Mouse (Mus musculus): ENCODE results near the gene Ncor2.

The Ncor2 gene

GRCm38 (mm10) chr5:125021298-125021697 lies 157.7 kb downstream of the Ncor2 start:
- no peak overlapping the region for H3K4me3 ChIP-seq (replicated peaks; ENCODE audit: low read length)
- H3K27me3 ChIP-seq (ENCODE audit: insufficient read depth, low read length), result no peaks in the 10 kb centered on the region
- peaks cover 85% of the 10 kb centered on the region for H3K36me3 ChIP-seq (ENCODE audit: insufficient read depth, low read length)
- peaks cover 19% of the 10 kb centered on the region for H3K4me1 ChIP-seq (replicated peaks; ENCODE audit: low read depth, low read length)
- no peaks in the 10 kb centered on the region for H3K9me3 ChIP-seq (ENCODE audit: low read length)
- TF ChIP-seq NANOG (IDR thresholded peaks at IDR 0.05; ENCODE audit: borderline replicate concordance, low read length) (no peak), CTCF (conservative IDR thresholded peaks at IDR 0.05; ENCODE audit: low read length) (no peak), POU5F1 (IDR thresholded peaks at IDR 0.05; ENCODE audit: borderline replicate concordance, low read length) (no peak)

GRCm38 (mm10) chr5:125019099-125019498 lies 159.9 kb downstream of the Ncor2 start:
- Histone ChIP-seq H3K4me3 (replicated peaks; ENCODE audit: low read length) (no peak overlapping the region), H3K36me3 (ENCODE audit: insufficient read depth, low read length) (peaks cover 80% of the 10 kb centered on the region)
- no peak for TF ChIP-seq NANOG (IDR thresholded peaks at IDR 0.05; ENCODE audit: borderline replicate concordance, low read length)
- TF ChIP-seq CTCF (conservative IDR thresholded peaks at IDR 0.05; ENCODE audit: low read length), result no peak
- TF ChIP-seq POU5F1 (IDR thresholded peaks at IDR 0.05; ENCODE audit: borderline replicate concordance, low read length), result no peak

GRCm38 (mm10) chr5:125017332-125017731 lies 161.7 kb downstream of the Ncor2 start:
- H3K27me3 ChIP-seq (ENCODE audit: insufficient read depth, low read length), result no peaks in the 10 kb centered on the region
- TF ChIP-seq NANOG (IDR thresholded peaks at IDR 0.05; ENCODE audit: borderline replicate concordance, low read length) (no peak), CTCF (conservative IDR thresholded peaks at IDR 0.05; ENCODE audit: low read length) (no peak), POU5F1 (IDR thresholded peaks at IDR 0.05; ENCODE audit: borderline replicate concordance, low read length) (no peak)
- no peak overlapping the region for H3K4me3 ChIP-seq (replicated peaks; ENCODE audit: low read length)
- H3K4me1 ChIP-seq (replicated peaks; ENCODE audit: low read depth, low read length), result peaks cover 19% of the 10 kb centered on the region
- H3K9me3 ChIP-seq (ENCODE audit: low read length), result no peaks in the 10 kb centered on the region
- H3K36me3 ChIP-seq (ENCODE audit: insufficient read depth, low read length), result peaks cover 75% of the 10 kb centered on the region

More at GRCm38 (mm10) chr5:125019099-125019498, 159.9 kb downstream of the Ncor2 start:
- Histone ChIP-seq H3K27me3 (ENCODE audit: insufficient read depth, low read length) (no peaks in the 10 kb centered on the region), H3K4me1 (replicated peaks; ENCODE audit: low read depth, low read length) (peaks cover 19% of the 10 kb centered on the region), H3K9me3 (ENCODE audit: low read length) (no peaks in the 10 kb centered on the region)

- peaks cover 24% of the 10 kb centered on the region for H3K4me1 ChIP-seq (replicated peaks; ENCODE audit: low read depth, low read length)
- peaks cover 68% of the 10 kb centered on the region for H3K36me3 ChIP-seq (ENCODE audit: insufficient read depth, low read length)
- no peaks in the 10 kb centered on the region for H3K9me3 ChIP-seq (ENCODE audit: low read length)
- TF ChIP-seq CTCF (conservative IDR thresholded peaks at IDR 0.05; ENCODE audit: low read length) (no peak), NANOG (IDR thresholded peaks at IDR 0.05; ENCODE audit: borderline replicate concordance, low read length) (no peak), POU5F1 (IDR thresholded peaks at IDR 0.05; ENCODE audit: borderline replicate concordance, low read length) (no peak)
- H3K4me3 ChIP-seq (replicated peaks; ENCODE audit: low read length), result no peak overlapping the region
- no peaks in the 10 kb centered on the region for H3K27me3 ChIP-seq (ENCODE audit: insufficient read depth, low read length)
These were observed 162.4 kb downstream of the Ncor2 start for GRCm38 (mm10) chr5:125016421-125017242.

- peaks cover 60% of the 10 kb centered on the region for H3K36me3 ChIP-seq (ENCODE audit: insufficient read depth, low read length)
- TF ChIP-seq NANOG (IDR thresholded peaks at IDR 0.05; ENCODE audit: borderline replicate concordance, low read length) (no peak), POU5F1 (IDR thresholded peaks at IDR 0.05; ENCODE audit: borderline replicate concordance, low read length) (no peak), CTCF (conservative IDR thresholded peaks at IDR 0.05; ENCODE audit: low read length) (no peak)
- no peaks in the 10 kb centered on the region for H3K27me3 ChIP-seq (ENCODE audit: insufficient read depth, low read length)
- H3K4me3 ChIP-seq (replicated peaks; ENCODE audit: low read length), result no peak overlapping the region
- H3K4me1 ChIP-seq (replicated peaks; ENCODE audit: low read depth, low read length), result peaks cover 34% of the 10 kb centered on the region
- no peaks in the 10 kb centered on the region for H3K9me3 ChIP-seq (ENCODE audit: low read length)
These were observed 163.4 kb downstream of the Ncor2 start for GRCm38 (mm10) chr5:125015576-125015975.

- Histone ChIP-seq H3K36me3 (ENCODE audit: insufficient read depth, low read length) (peaks cover 60% of the 10 kb centered on the region), H3K4me3 (replicated peaks; ENCODE audit: low read length) (no peak overlapping the region), H3K27me3 (ENCODE audit: insufficient read depth, low read length) (no peaks in the 10 kb centered on the region), H3K4me1 (replicated peaks; ENCODE audit: low read depth, low read length) (peaks cover 35% of the 10 kb centered on the region), H3K9me3 (ENCODE audit: low read length) (no peaks in the 10 kb centered on the region)
- TF ChIP-seq POU5F1 (IDR thresholded peaks at IDR 0.05; ENCODE audit: borderline replicate concordance, low read length) (no peak), NANOG (IDR thresholded peaks at IDR 0.05; ENCODE audit: borderline replicate concordance, low read length) (no peak), CTCF (conservative IDR thresholded peaks at IDR 0.05; ENCODE audit: low read length) (no peak)
These were observed 164.0 kb downstream of the Ncor2 start for GRCm38 (mm10) chr5:125015066-125015465.

GRCm38 (mm10) chr5:125014497-125014896 lies 164.5 kb downstream of the Ncor2 start:
- H3K9me3 ChIP-seq (ENCODE audit: low read length), result no peaks in the 10 kb centered on the region
- H3K4me3 ChIP-seq (replicated peaks; ENCODE audit: low read length), result no peak overlapping the region
- no peaks in the 10 kb centered on the region for H3K27me3 ChIP-seq (ENCODE audit: insufficient read depth, low read length)
- peaks cover 60% of the 10 kb centered on the region for H3K36me3 ChIP-seq (ENCODE audit: insufficient read depth, low read length)
- no peak for TF ChIP-seq POU5F1 (IDR thresholded peaks at IDR 0.05; ENCODE audit: borderline replicate concordance, low read length)
- TF ChIP-seq NANOG (IDR thresholded peaks at IDR 0.05; ENCODE audit: borderline replicate concordance, low read length), result no peak
- peak; percentile 70 for TF ChIP-seq CTCF (conservative IDR thresholded peaks at IDR 0.05; ENCODE audit: low read length)
- H3K4me1 ChIP-seq (replicated peaks; ENCODE audit: low read depth, low read length), result peaks cover 39% of the 10 kb centered on the region

- TF ChIP-seq POU5F1 (IDR thresholded peaks at IDR 0.05; ENCODE audit: borderline replicate concordance, low read length) (no peak), CTCF (conservative IDR thresholded peaks at IDR 0.05; ENCODE audit: low read length) (no peak), NANOG (IDR thresholded peaks at IDR 0.05; ENCODE audit: borderline replicate concordance, low read length) (no peak)
- peak overlapping the region; percentile 68 for H3K4me3 ChIP-seq (replicated peaks; ENCODE audit: low read length)
- peaks cover 7% of the 10 kb centered on the region; the same call in 1 of the 2 replicates for H3K27me3 ChIP-seq (ENCODE audit: insufficient read depth, low read length)
- peaks cover 26% of the 10 kb centered on the region for H3K4me1 ChIP-seq (replicated peaks; ENCODE audit: low read depth, low read length)
- H3K36me3 ChIP-seq (ENCODE audit: insufficient read depth, low read length), result peaks cover 35% of the 10 kb centered on the region
- H3K9me3 ChIP-seq (ENCODE audit: low read length), result no peaks in the 10 kb centered on the region
These were observed 167.4 kb downstream of the Ncor2 start for GRCm38 (mm10) chr5:125011628-125012027.
